Mouse (Mus musculus): ENCODE results near the gene Slc5a2.

DNA sequence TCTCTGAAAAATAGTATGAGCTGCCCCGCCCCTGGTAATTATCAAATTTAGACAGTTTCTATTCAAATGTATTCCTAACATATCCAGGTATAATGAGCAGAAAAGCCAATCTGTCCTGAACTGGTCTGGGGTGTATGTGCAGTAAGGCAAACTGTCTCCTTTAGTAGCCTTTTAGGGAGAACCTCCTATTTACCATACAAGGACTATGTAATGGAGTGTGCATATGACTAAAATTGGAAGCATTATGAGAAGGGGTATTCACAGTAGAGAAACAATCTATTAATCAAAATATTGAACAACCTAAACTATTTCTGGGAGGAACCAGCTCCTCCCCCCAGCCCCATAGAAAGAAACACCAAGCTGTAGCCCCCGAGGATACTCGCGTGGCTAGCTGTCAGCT lies 14.3 kb downstream of the Slc5a2 start:
- no peak for TF ChIP-seq CTCF (IDR thresholded peaks at IDR 0.05; ENCODE audit: low read depth)
- no peak for TF ChIP-seq EP300 (IDR thresholded peaks at IDR 0.05; ENCODE audit: low read depth)
